Mouse (Mus musculus): ENCODE measurements around the gene Tti1. TPM values are rescaled to one million over a fixed set of nuclear protein-coding genes. Genes with fewer than 3 reads are reported as not detected.

Gene Tti1
- total RNA-seq, 2 experiments from 2014 or later, result 21.3 to 26.1 TPM

- intact Hi-C loops (cut with DNase I), result no loop called here
- DNase-seq, result no peak
Observed at GRCm38 (mm10) chr2:157982727-157983126, 45.5 kb downstream of the Tti1 start.

- intact Hi-C loops (cut with DNase I), result no loop called here
- no peak for DNase-seq
Observed at GRCm38 (mm10) chr2:157979241-157979640, 49.0 kb downstream of the Tti1 start.

GRCm38 (mm10) chr2:157975595-157975994, 52.6 kb downstream of the Tti1 start:
- no peak for DNase-seq
- intact Hi-C loops (cut with DNase I), result no loop called here

GRCm38 (mm10) chr2:157974604-157975501, 53.4 kb downstream of the Tti1 start:
- intact Hi-C loops (cut with DNase I), result no loop called here
- no peak for DNase-seq

- intact Hi-C loops (cut with DNase I), result no loop called here
- peak; percentile 62 to 80 for DNase-seq
Observed at GRCm38 (mm10) chr2:157970669-157971068, 57.6 kb downstream of the Tti1 start.

- no peak for DNase-seq
- intact Hi-C loops (cut with DNase I), result no loop called here
Observed at GRCm38 (mm10) chr2:157970124-157970523, 58.1 kb downstream of the Tti1 start.

GRCm38 (mm10) chr2:157967856-157968255, 60.4 kb downstream of the Tti1 start:
- intact Hi-C loops (cut with DNase I), result no loop called here
- no peak for DNase-seq

- intact Hi-C loops (cut with DNase I), result no loop called here
- no peak for DNase-seq
Observed at GRCm38 (mm10) chr2:157957707-157958108, 70.5 kb downstream of the Tti1 start.

GRCm38 (mm10) chr2:157953978-157954377, 74.3 kb downstream of the Tti1 start:
- intact Hi-C loops (cut with DNase I), result no loop called here

GRCm38 (mm10) chr2:157944156-157944893, 83.9 kb downstream of the Tti1 start:
- DNase-seq, result peak; percentile 28 to 37

More at GRCm38 (mm10) chr2:157953978-157954377, 74.3 kb downstream of the Tti1 start:
- DNase-seq, result no peak

GRCm38 (mm10) chr2:157943514-157944155, 84.6 kb downstream of the Tti1 start:
- peak; percentile 88 to 90 for DNase-seq
- intact Hi-C loops (cut with DNase I), result loop anchor here (5.0 kb wide), 1 partner anchor 306 kb away; no protein-coding TSS in a partner anchor

More at GRCm38 (mm10) chr2:157944156-157944893, 83.9 kb downstream of the Tti1 start:
- intact Hi-C loops (cut with DNase I), result loop anchor here (5.0 kb wide), 1 partner anchor 307 kb away; no protein-coding TSS in a partner anchor

- no peak for DNase-seq
- intact Hi-C loops (cut with DNase I), result loop anchor here (5.0 kb wide), 1 partner anchor 303 kb away; no protein-coding TSS in a partner anchor
Observed at GRCm38 (mm10) chr2:157940586-157941185, 87.5 kb downstream of the Tti1 start.

GRCm38 (mm10) chr2:157936676-157937075, 91.6 kb downstream of the Tti1 start:
- intact Hi-C loops (cut with DNase I), result no loop called here
- DNase-seq, result no peak

GRCm38 (mm10) chr2:157935444-157936171, 92.6 kb downstream of the Tti1 start:
- no peak for DNase-seq
- intact Hi-C loops (cut with DNase I), result no loop called here

- intact Hi-C loops (cut with DNase I), result no loop called here
- DNase-seq, result peak in 1 of 2 experiments; percentile 9
Observed at GRCm38 (mm10) chr2:157932655-157933054, 95.6 kb downstream of the Tti1 start.

Other genes starting within 250 kb of the Tti1 start
- under 1 TPM in 1 of 2 experiments, not detected in 1; 0.20 TPM for gene Vstm2l, start 113.8 kb downstream of the Tti1 start, total RNA-seq (2021)
- 10 to 100 TPM; 30.0 to 32.4 TPM for gene Rprd1b, start 64 bp upstream of the Tti1 start, total RNA-seq (2021)
- 100 to 1,000 TPM; 162 to 208 TPM for gene Tgm2, start 118.0 kb upstream of the Tti1 start, total RNA-seq (2021)
- 1 to 10 TPM; 8.6 to 8.7 TPM for gene D630003M21Rik, start 200.8 kb upstream of the Tti1 start, total RNA-seq (2021)
- not detected for gene Bpi, start 229.7 kb upstream of the Tti1 start, total RNA-seq (2021)

All from heart, postnatal 10 days (tissue).